Mouse (Mus musculus): ENCODE data around the gene Hdac8. TPM values are rescaled to one million over a fixed set of nuclear protein-coding genes. Genes with fewer than 3 reads are reported as not detected.

The Hdac8 gene
- polyA plus RNA-seq, 1 experiment from 2014 or later, result 2.2 TPM

GRCm38 (mm10) chrX:102353412-102353811, 151.7 kb downstream of the Hdac8 start:
- H3K4me2 ChIP-seq, result no peak overlapping the region
- WGBS (ENCODE audit: insufficient replicate concordance), result 79% methylated on average over 3 of the region's 3 CpGs
- no peak overlapping the region for H3K27ac ChIP-seq (ENCODE audit: low read depth, low read length)
- H3K27me3 ChIP-seq (ENCODE audit: control insufficient read depth, insufficient read depth, low read length), result 0 out of 2 replicates have a peak, but pooled peaks cover 4% of the 10 kb centered on the region
- no peak for ATAC-seq (replicated peaks; ENCODE audit: insufficient number of reproducible peaks, low FRiP score, low TSS enrichment)
- H3K9me3 ChIP-seq (replicated peaks; ENCODE audit: control insufficient read depth, low read length), result no peaks in the 10 kb centered on the region
- no peak overlapping the region for H3K4me3 ChIP-seq (ENCODE audit: low read depth, low read length)
- peaks cover 10% of the 10 kb centered on the region; the same call in 1 of the 2 replicates for H3K4me1 ChIP-seq (ENCODE audit: control insufficient read depth, insufficient read depth, low read length)
- H3K9ac ChIP-seq (ENCODE audit: low read depth, low read length), result no peak overlapping the region
- H3K36me3 ChIP-seq (ENCODE audit: control insufficient read depth, insufficient read depth, low read length), result no peaks in the 10 kb centered on the region

- H3K9me3 ChIP-seq (replicated peaks; ENCODE audit: control insufficient read depth, low read length), result no peaks in the 10 kb centered on the region
- peaks cover 8% of the 10 kb centered on the region; the same call in 1 of the 2 replicates for H3K27me3 ChIP-seq (ENCODE audit: control insufficient read depth, insufficient read depth, low read length)
- H3K9ac ChIP-seq (ENCODE audit: low read depth, low read length), result no peak overlapping the region
- no peak overlapping the region for H3K4me3 ChIP-seq (ENCODE audit: low read depth, low read length)
- no peak overlapping the region for H3K4me2 ChIP-seq
- H3K36me3 ChIP-seq (ENCODE audit: control insufficient read depth, insufficient read depth, low read length), result no peaks in the 10 kb centered on the region
- no peak overlapping the region for H3K27ac ChIP-seq (ENCODE audit: low read depth, low read length)
- 75% methylated on average over 14 of the region's 14 CpGs for WGBS (ENCODE audit: insufficient replicate concordance)
- no peak for ATAC-seq (replicated peaks; ENCODE audit: insufficient number of reproducible peaks, low FRiP score, low TSS enrichment)
- peaks cover 10% of the 10 kb centered on the region; the same call in 1 of the 2 replicates for H3K4me1 ChIP-seq (ENCODE audit: control insufficient read depth, insufficient read depth, low read length)
These were observed 155.1 kb downstream of the Hdac8 start for GRCm38 (mm10) chrX:102349843-102350731.

- Histone ChIP-seq H3K36me3 (ENCODE audit: control insufficient read depth, insufficient read depth, low read length) (no peaks in the 10 kb centered on the region), H3K9ac (ENCODE audit: low read depth, low read length) (no peak overlapping the region), H3K27me3 (ENCODE audit: control insufficient read depth, insufficient read depth, low read length) (peaks cover 8% of the 10 kb centered on the region; the same call in 1 of the 2 replicates), H3K4me1 (ENCODE audit: control insufficient read depth, insufficient read depth, low read length) (peaks cover 10% of the 10 kb centered on the region; the same call in 1 of the 2 replicates), H3K9me3 (replicated peaks; ENCODE audit: control insufficient read depth, low read length) (no peaks in the 10 kb centered on the region), H3K4me2 (no peak overlapping the region), H3K4me3 (ENCODE audit: low read depth, low read length) (no peak overlapping the region), H3K27ac (ENCODE audit: low read depth, low read length) (no peak overlapping the region)
- no peak for ATAC-seq (replicated peaks; ENCODE audit: insufficient number of reproducible peaks, low FRiP score, low TSS enrichment)
- 56% methylated on average over 9 of the region's 9 CpGs for WGBS (ENCODE audit: insufficient replicate concordance)
These were observed 156.2 kb downstream of the Hdac8 start for GRCm38 (mm10) chrX:102348886-102349486.

GRCm38 (mm10) chrX:102341688-102342087, 163.5 kb downstream of the Hdac8 start:
- peaks cover 5% of the 10 kb centered on the region for H3K27me3 ChIP-seq (ENCODE audit: control insufficient read depth, insufficient read depth, low read length)
- no peak for ATAC-seq (replicated peaks; ENCODE audit: insufficient number of reproducible peaks, low FRiP score, low TSS enrichment)

GRCm38 (mm10) chrX:102339396-102340155, 165.6 kb downstream of the Hdac8 start:
- Histone ChIP-seq H3K4me2 (no peak overlapping the region), H3K9me3 (replicated peaks; ENCODE audit: control insufficient read depth, low read length) (no peaks in the 10 kb centered on the region), H3K27ac (ENCODE audit: low read depth, low read length) (no peak overlapping the region), H3K9ac (ENCODE audit: low read depth, low read length) (no peak overlapping the region), H3K4me1 (ENCODE audit: control insufficient read depth, insufficient read depth, low read length) (no peaks in the 10 kb centered on the region), H3K4me3 (ENCODE audit: low read depth, low read length) (no peak overlapping the region), H3K36me3 (ENCODE audit: control insufficient read depth, insufficient read depth, low read length) (no peaks in the 10 kb centered on the region), H3K27me3 (ENCODE audit: control insufficient read depth, insufficient read depth, low read length) (peaks cover 5% of the 10 kb centered on the region)
- 49% methylated on average over 8 of the region's 8 CpGs for WGBS (ENCODE audit: insufficient replicate concordance)
- no peak for ATAC-seq (replicated peaks; ENCODE audit: insufficient number of reproducible peaks, low FRiP score, low TSS enrichment)

More at GRCm38 (mm10) chrX:102341688-102342087, 163.5 kb downstream of the Hdac8 start:
- no peaks in the 10 kb centered on the region for H3K36me3 ChIP-seq (ENCODE audit: control insufficient read depth, insufficient read depth, low read length)
- H3K9ac ChIP-seq (ENCODE audit: low read depth, low read length), result no peak overlapping the region
- H3K4me2 ChIP-seq, result no peak overlapping the region
- no peak overlapping the region for H3K27ac ChIP-seq (ENCODE audit: low read depth, low read length)
- 63% methylated on average over 4 of the region's 4 CpGs for WGBS (ENCODE audit: insufficient replicate concordance)
- no peaks in the 10 kb centered on the region for H3K4me1 ChIP-seq (ENCODE audit: control insufficient read depth, insufficient read depth, low read length)
- H3K9me3 ChIP-seq (replicated peaks; ENCODE audit: control insufficient read depth, low read length), result no peaks in the 10 kb centered on the region
- no peak overlapping the region for H3K4me3 ChIP-seq (ENCODE audit: low read depth, low read length)

GRCm38 (mm10) chrX:102319696-102320095, 185.5 kb downstream of the Hdac8 start:
- Histone ChIP-seq H3K4me1 (ENCODE audit: control insufficient read depth, insufficient read depth, low read length) (no peaks in the 10 kb centered on the region), H3K36me3 (ENCODE audit: control insufficient read depth, insufficient read depth, low read length) (no peaks in the 10 kb centered on the region), H3K27me3 (ENCODE audit: control insufficient read depth, insufficient read depth, low read length) (peaks cover 2% of the 10 kb centered on the region; the same call in 1 of the 2 replicates), H3K9me3 (replicated peaks; ENCODE audit: control insufficient read depth, low read length) (no peaks in the 10 kb centered on the region), H3K4me3 (ENCODE audit: low read depth, low read length) (no peak overlapping the region), H3K9ac (ENCODE audit: low read depth, low read length) (no peak overlapping the region), H3K27ac (ENCODE audit: low read depth, low read length) (no peak overlapping the region), H3K4me2 (no peak overlapping the region)
- ATAC-seq (replicated peaks; ENCODE audit: insufficient number of reproducible peaks, low FRiP score, low TSS enrichment), result no peak
- WGBS (ENCODE audit: insufficient replicate concordance), result 56% methylated on average over 3 of the region's 3 CpGs

GRCm38 (mm10) chrX:102319252-102319651, 185.9 kb downstream of the Hdac8 start:
- Histone ChIP-seq H3K4me2 (no peak overlapping the region), H3K9me3 (replicated peaks; ENCODE audit: control insufficient read depth, low read length) (no peaks in the 10 kb centered on the region), H3K36me3 (ENCODE audit: control insufficient read depth, insufficient read depth, low read length) (no peaks in the 10 kb centered on the region), H3K9ac (ENCODE audit: low read depth, low read length) (no peak overlapping the region), H3K4me3 (ENCODE audit: low read depth, low read length) (no peak overlapping the region), H3K27ac (ENCODE audit: low read depth, low read length) (no peak overlapping the region), H3K4me1 (ENCODE audit: control insufficient read depth, insufficient read depth, low read length) (no peaks in the 10 kb centered on the region), H3K27me3 (ENCODE audit: control insufficient read depth, insufficient read depth, low read length) (peaks cover 2% of the 10 kb centered on the region; the same call in 1 of the 2 replicates)
- ATAC-seq (replicated peaks; ENCODE audit: insufficient number of reproducible peaks, low FRiP score, low TSS enrichment), result no peak

GRCm38 (mm10) chrX:102318782-102319181, 186.4 kb downstream of the Hdac8 start:
- no peak overlapping the region for H3K4me3 ChIP-seq (ENCODE audit: low read depth, low read length)
- 70% methylated on average over 5 of the region's 5 CpGs for WGBS (ENCODE audit: insufficient replicate concordance)
- no peak overlapping the region for H3K9ac ChIP-seq (ENCODE audit: low read depth, low read length)
- no peaks in the 10 kb centered on the region for H3K4me1 ChIP-seq (ENCODE audit: control insufficient read depth, insufficient read depth, low read length)
- H3K9me3 ChIP-seq (replicated peaks; ENCODE audit: control insufficient read depth, low read length), result no peaks in the 10 kb centered on the region
- no peak overlapping the region for H3K27ac ChIP-seq (ENCODE audit: low read depth, low read length)
- H3K36me3 ChIP-seq (ENCODE audit: control insufficient read depth, insufficient read depth, low read length), result no peaks in the 10 kb centered on the region
- no peak for ATAC-seq (replicated peaks; ENCODE audit: insufficient number of reproducible peaks, low FRiP score, low TSS enrichment)
- H3K27me3 ChIP-seq (ENCODE audit: control insufficient read depth, insufficient read depth, low read length), result peaks cover 2% of the 10 kb centered on the region; the same call in 1 of the 2 replicates
- no peak overlapping the region for H3K4me2 ChIP-seq
